Mouse (Mus musculus) C2C12 (cell line): ENCODE results near the gene Luc7l. TPM values are rescaled to one million over a fixed set of nuclear protein-coding genes. Genes with fewer than 3 reads are reported as not detected.

Experiments used
- H3K27me3 ChIP-seq: one replicate; pipeline ENCODE4 v1.6.1; 2011; ENCODE audit not compliant: control insufficient read depth, insufficient read depth, insufficient read length
- H3K36me3 ChIP-seq: one replicate; pipeline ENCODE4 v1.6.1; 2011; ENCODE audit not compliant: control insufficient read depth, insufficient read depth
- H3K4me3 ChIP-seq: one replicate; pipeline ENCODE4 v1.5.1; 2011; ENCODE audit warnings: mild to moderate bottlenecking, control low read depth; ENCODE audit not compliant: poor library complexity, insufficient read depth, severe bottlenecking
- H3K79me2 ChIP-seq: one replicate; pipeline ENCODE4 v1.6.1; 2011; ENCODE audit not compliant: control insufficient read depth, insufficient read depth
- H3K79me3 ChIP-seq: one replicate; pipeline ENCODE4 v1.6.1; 2011; ENCODE audit warnings: low read depth, control low read depth
- H3ac ChIP-seq: one replicate; pipeline ENCODE3; 2011; ENCODE audit warnings: low read depth; ENCODE audit not compliant: control insufficient read depth, insufficient read length
- CEBPB ChIP-seq: IDR thresholded peaks from one replicate; pipeline ENCODE4 v1.6.1; 2011; ENCODE audit warnings: low read depth, mild to moderate bottlenecking, control low read depth, moderate library complexity
- CTCF ChIP-seq: IDR thresholded peaks from one replicate; pipeline ENCODE4 v1.5.1; 2011; ENCODE audit not compliant: control insufficient read depth, insufficient read depth, insufficient read length
- FOSL1 ChIP-seq: IDR thresholded peaks from one replicate; pipeline ENCODE4 v1.8.0; 2011; ENCODE audit warnings: mild to moderate bottlenecking, low read length; ENCODE audit not compliant: poor library complexity, insufficient read depth, severe bottlenecking
- MAX ChIP-seq: IDR thresholded peaks from one replicate; pipeline ENCODE4 v1.6.1; 2011; ENCODE audit warnings: mild to moderate bottlenecking, control low read depth
- MYOD1 ChIP-seq: IDR thresholded peaks from one replicate; pipeline ENCODE4 v1.6.1; 2011; ENCODE audit warnings: low read depth; ENCODE audit not compliant: control insufficient read depth, insufficient read length
- MYOG ChIP-seq: IDR thresholded peaks from one replicate; pipeline ENCODE4 v1.6.1; 2011; ENCODE audit not compliant: control insufficient read depth, insufficient read length; ENCODE audit errors: extremely low read depth
- USF1 ChIP-seq: IDR thresholded peaks from one replicate; pipeline ENCODE4 v1.6.1; 2011; ENCODE audit warnings: low read depth, mild to moderate bottlenecking, control low read depth, moderate library complexity
- polyA plus RNA-seq: library from polyadenylated mRNA; unstranded; fragments of >200 nt; fragmentation: generic; extraction: Trizol; gene quantifications from one replicate; pipeline ENCODE4 v1.2.1, GENCODE M21; 2012; ENCODE audit warnings: missing spikeins

The Luc7l gene
- polyA plus RNA-seq, 1 experiment = 45.0 TPM

- Histone ChIP-seq H3K27me3 (peaks cover 15% of the 10 kb centered on the region), H3K79me3 (no peaks in the 10 kb centered on the region), H3K36me3 (no peaks in the 10 kb centered on the region), H3ac (no peak overlapping the region), H3K4me3 (no peak overlapping the region), H3K79me2 (no peaks in the 10 kb centered on the region)
- no peak for TF ChIP-seq MAX
- TF ChIP-seq MYOG = no peak
- no peak for TF ChIP-seq CEBPB
- TF ChIP-seq MYOD1 = no peak
- TF ChIP-seq FOSL1 = no peak
- no peak for TF ChIP-seq CTCF
- no peak for TF ChIP-seq USF1
Measured at GRCm38 (mm10) chr17:26315474-26315873, 62.8 kb downstream of the Luc7l start.

GRCm38 (mm10) chr17:26318441-26318840 lies 65.7 kb downstream of the Luc7l start:
- Histone ChIP-seq H3K79me3 (no peaks in the 10 kb centered on the region), H3K4me3 (no peak overlapping the region), H3K79me2 (no peaks in the 10 kb centered on the region), H3ac (no peak overlapping the region), H3K27me3 (peaks cover 17% of the 10 kb centered on the region), H3K36me3 (no peaks in the 10 kb centered on the region)
- no peak for TF ChIP-seq MYOG
- no peak for TF ChIP-seq FOSL1
- TF ChIP-seq CEBPB = no peak
- no peak for TF ChIP-seq MAX
- TF ChIP-seq MYOD1 = no peak
- TF ChIP-seq CTCF = no peak
- no peak for TF ChIP-seq USF1

Other genes with a start within 250 kb of the Luc7l start
- gene Rab11fip3, start 183.3 kb upstream of the Luc7l start, polyA plus RNA-seq = 15.2 TPM
- 3.9 TPM for gene Decr2, start 162.6 kb upstream of the Luc7l start, polyA plus RNA-seq
- 34.0 TPM for gene Nme4, start 157.3 kb upstream of the Luc7l start, polyA plus RNA-seq
- 1.5 TPM for gene Tmem8, start 139.6 kb upstream of the Luc7l start, polyA plus RNA-seq
- gene Mrpl28, start 129.4 kb upstream of the Luc7l start, polyA plus RNA-seq = 169 TPM
- 32.1 TPM for gene Axin1, start 114.2 kb upstream of the Luc7l start, polyA plus RNA-seq
- gene Pdia2, start 53.8 kb upstream of the Luc7l start, polyA plus RNA-seq = 0.05 TPM
- gene Rgs11, start 49.9 kb upstream of the Luc7l start, polyA plus RNA-seq = not detected
- 9.6 TPM for gene Arhgdig, start 45.1 kb upstream of the Luc7l start, polyA plus RNA-seq
- 25.2 TPM for gene Fam234a, start 8.7 kb upstream of the Luc7l start, polyA plus RNA-seq
- 0.22 TPM for gene Neurl1b, start 161.9 kb downstream of the Luc7l start, polyA plus RNA-seq